Mouse (Mus musculus) brown adipose tissue, adult 24 weeks (tissue): Measurements from ENCODE around the gene Cenpb. TPM values are rescaled to one million over a fixed set of nuclear protein-coding genes. Genes with fewer than 3 reads are reported as not detected.
A peak's percentile ranks its signal among the peaks of the same experiment; 100 is the strongest.

ENCODE experiments used
- H3K27ac ChIP-seq: fragments of 200-500 bp; replicated peaks from 2 replicates; pipeline ENCODE4 v1.5.1; 2012; ENCODE audit warnings: low read depth, mild to moderate bottlenecking, low read length
- H3K4me1 ChIP-seq: fragments of 200-500 bp; 2 replicates; pipeline ENCODE4 v1.6.1; 2012; ENCODE audit warnings: low read length, mixed read lengths; ENCODE audit not compliant: control insufficient read depth, insufficient read depth, insufficient read length
- H3K4me3 ChIP-seq: fragments of 200-500 bp; 2 replicates; pipeline ENCODE4 v1.5.1; 2012; ENCODE audit warnings: low read depth, mild to moderate bottlenecking, low read length, moderate library complexity; ENCODE audit not compliant: insufficient read depth
- polyA plus RNA-seq: library from polyadenylated mRNA; stranded (reverse); fragments of >200 nt; gene quantifications from 2 replicates; pipeline ENCODE4 v1.2.4, GENCODE M21; 2012; ENCODE audit not compliant: missing spikeins, insufficient read depth, insufficient read length

Cenpb gene
- polyA plus RNA-seq, 1 experiment: 78.2 TPM

- Histone ChIP-seq H3K4me1 (peaks cover 38% of the 10 kb centered on the region), H3K4me3 (no peak overlapping the region), H3K27ac (peak overlapping the region; percentile 98)
These were observed 38.4 kb downstream of the Cenpb start for GRCm38 (mm10) chr2:131141336-131141986.

DNA sequence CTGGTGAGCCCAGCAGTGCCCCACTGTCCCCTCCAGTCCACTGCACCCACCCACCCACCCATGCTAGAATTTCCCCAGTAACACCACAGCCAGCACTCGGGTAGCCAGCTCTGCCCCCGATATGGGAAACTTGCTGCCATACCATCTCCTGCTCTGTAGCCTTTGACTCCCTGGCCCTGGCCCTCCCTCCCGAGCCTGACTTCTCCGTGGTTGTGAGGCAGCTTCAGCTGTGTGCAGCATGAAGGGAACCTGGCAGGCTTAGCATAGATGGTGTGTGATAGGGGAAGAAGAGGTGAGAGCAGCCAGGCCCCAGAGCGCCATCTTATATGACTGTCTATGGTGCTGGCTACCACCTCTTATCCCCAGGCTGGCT, 39.3 kb downstream of the Cenpb start:
- peak overlapping the region; percentile 16; the same call in 1 of the 2 replicates for H3K4me3 ChIP-seq
- peaks cover 42% of the 10 kb centered on the region for H3K4me1 ChIP-seq
- H3K27ac ChIP-seq: peak overlapping the region; percentile 98

- Histone ChIP-seq H3K27ac (peak overlapping the region; percentile 97), H3K4me3 (no peak overlapping the region), H3K4me1 (peaks cover 44% of the 10 kb centered on the region)
These were observed 39.9 kb downstream of the Cenpb start for GRCm38 (mm10) chr2:131139886-131140532.

GRCm38 (mm10) chr2:131139287-131139686, 40.6 kb downstream of the Cenpb start:
- peak overlapping the region; percentile 97 for H3K27ac ChIP-seq
- H3K4me1 ChIP-seq: peaks cover 44% of the 10 kb centered on the region
- no peak overlapping the region for H3K4me3 ChIP-seq

- Histone ChIP-seq H3K4me1 (peaks cover 49% of the 10 kb centered on the region), H3K27ac (peak overlapping the region; percentile 84), H3K4me3 (no peak overlapping the region)
These were observed 41.1 kb downstream of the Cenpb start for GRCm38 (mm10) chr2:131138760-131139159.

GRCm38 (mm10) chr2:131138296-131138695, 41.6 kb downstream of the Cenpb start:
- peak overlapping the region; percentile 84 for H3K27ac ChIP-seq

GRCm38 (mm10) chr2:131135521-131136139, 44.2 kb downstream of the Cenpb start:
- Histone ChIP-seq H3K27ac (peak overlapping the region; percentile 98), H3K4me3 (no peak overlapping the region), H3K4me1 (peaks cover 34% of the 10 kb centered on the region)

More at GRCm38 (mm10) chr2:131138296-131138695, 41.6 kb downstream of the Cenpb start:
- H3K4me1 ChIP-seq: peaks cover 48% of the 10 kb centered on the region
- no peak overlapping the region for H3K4me3 ChIP-seq

GRCm38 (mm10) chr2:131134826-131135400, 45.0 kb downstream of the Cenpb start:
- peak overlapping the region; percentile 11 for H3K4me3 ChIP-seq
- H3K4me1 ChIP-seq: peaks cover 32% of the 10 kb centered on the region
- peak overlapping the region; percentile 98 for H3K27ac ChIP-seq

GRCm38 (mm10) chr2:131134381-131134780, 45.5 kb downstream of the Cenpb start:
- H3K27ac ChIP-seq: peak overlapping the region; percentile 98
- peak overlapping the region; percentile 11; the same call in 1 of the 2 replicates for H3K4me3 ChIP-seq
- H3K4me1 ChIP-seq: peaks cover 28% of the 10 kb centered on the region

GRCm38 (mm10) chr2:131132930-131133547, 46.8 kb downstream of the Cenpb start, which contains the start of gene Gm11037:
Gene Gm11037, plus strand, starts transcription at chr2:131133497.
- H3K4me3 ChIP-seq: no peak within 1 kb of the TSS
- peak within 1 kb of the TSS; percentile 77 for H3K27ac ChIP-seq
- H3K4me1 ChIP-seq: peaks cover 16% of the 10 kb centered on the region

GRCm38 (mm10) chr2:131132111-131132888, 47.6 kb downstream of the Cenpb start:
- Histone ChIP-seq H3K27ac (peak overlapping the region; percentile 57), H3K4me1 (peaks cover 16% of the 10 kb centered on the region), H3K4me3 (0 out of 2 replicates have a peak overlapping the region, but pooled peaks have one; percentile 10)

- no peak overlapping the region for H3K27ac ChIP-seq
- H3K4me3 ChIP-seq: no peak overlapping the region
- H3K4me1 ChIP-seq: peaks cover 11% of the 10 kb centered on the region
These were observed 49.0 kb downstream of the Cenpb start for GRCm38 (mm10) chr2:131130849-131131248.

DNA sequence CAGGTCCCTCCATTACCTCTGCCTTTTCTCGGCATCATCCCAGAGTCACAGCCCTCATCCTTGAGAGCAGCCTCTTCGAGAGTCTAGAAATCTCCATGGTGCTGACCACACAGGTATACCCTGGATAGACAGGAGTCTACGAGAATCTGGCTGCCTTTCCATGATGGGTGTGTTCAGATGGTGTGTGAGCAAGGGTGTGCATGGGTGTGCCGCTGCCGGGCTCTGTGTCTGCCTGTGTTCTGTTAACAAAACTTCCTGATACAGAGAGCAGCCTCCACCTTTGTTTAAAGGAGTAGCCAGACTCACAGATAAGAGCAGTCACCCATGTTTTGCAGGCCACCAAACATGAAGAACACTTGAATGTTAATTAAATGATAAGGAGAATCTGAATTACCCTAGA, 50.0 kb downstream of the Cenpb start:
- peak overlapping the region; percentile 98 for H3K27ac ChIP-seq
- peak overlapping the region; percentile 88 for H3K4me3 ChIP-seq
- peaks cover 17% of the 10 kb centered on the region for H3K4me1 ChIP-seq

DNA sequence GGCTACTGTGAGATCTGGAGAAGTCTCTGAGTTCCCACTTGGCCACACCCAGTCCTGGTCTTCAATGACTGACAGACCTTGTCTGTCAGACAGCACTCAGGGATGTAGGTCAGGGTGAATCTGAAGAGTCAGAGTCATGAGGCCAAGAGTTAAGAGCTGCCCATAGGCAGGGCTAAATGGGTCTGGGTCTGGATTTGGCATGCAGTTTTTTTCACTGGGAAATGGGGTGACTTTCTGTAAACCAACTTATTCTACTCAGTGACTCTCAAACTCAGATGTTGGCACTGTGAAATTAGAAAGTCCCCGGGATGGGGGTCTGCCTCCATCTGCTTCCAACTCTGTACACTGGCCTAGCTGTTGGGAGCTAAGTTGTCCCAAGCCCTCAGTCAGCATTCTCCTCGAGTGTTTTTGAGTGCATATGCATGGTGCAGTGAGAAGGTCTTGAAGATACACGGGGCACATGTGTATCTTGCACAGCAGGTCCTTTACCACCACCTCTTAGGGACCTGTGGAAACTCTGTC, 51.2 kb downstream of the Cenpb start:
- peak overlapping the region; percentile 98 for H3K27ac ChIP-seq
- H3K4me1 ChIP-seq: peaks cover 16% of the 10 kb centered on the region
- H3K4me3 ChIP-seq: peak overlapping the region; percentile 88
